21 mouse cellular contexts compared by ENCODE assay signal in the genomic region with DNA sequence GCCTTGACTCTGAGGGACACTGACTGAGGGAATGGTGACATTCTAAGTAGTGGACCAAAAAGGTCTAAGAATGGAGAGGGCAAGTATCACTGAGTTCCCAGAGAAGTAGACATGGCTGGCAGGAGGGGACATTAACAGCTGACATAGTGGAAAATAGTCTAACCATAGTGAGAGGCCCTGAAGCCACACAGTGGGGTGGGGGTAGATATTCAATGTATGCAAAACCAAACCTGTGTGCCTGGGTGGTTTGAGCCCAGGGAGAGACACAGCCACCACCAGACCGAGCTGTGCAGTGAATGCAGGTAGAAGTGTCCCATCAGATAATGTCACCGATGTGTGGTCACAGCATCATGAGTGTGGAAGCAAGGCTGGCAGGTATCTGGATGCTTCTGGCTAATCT. TPM values are rescaled to one million over a fixed set of nuclear protein-coding genes. Genes with fewer than 3 reads are reported as not detected.
DNase-seq lines count a peak whose midpoint lies in the region; ATAC-seq and TF ChIP-seq lines count a peak whose summit lies in the region.
"Had no signal": no experiment of that assay in that cellular context is flagged by ENCODE, and none has a peak within 500 bp of the region (broad histone marks: within the 10 kb centered on the region; RNA-seq: fewer than 3 reads in every experiment).

No protein-coding gene starts in this region.

- no peak overlapping the region for H3K4me2 ChIP-seq in CH12.LX (ENCODE audit: insufficient read depth, low read depth, poor library complexity, severe bottlenecking)
- no peak overlapping the region for H3K4me2 ChIP-seq in midbrain, embryonic 14.5 days (ENCODE audit: low read length)
- H3K4me2 ChIP-seq: embryonic facial prominence, embryonic 13.5 days; embryonic facial prominence, embryonic 15.5 days; forebrain, embryonic 13.5 days had no signal

- H3K9me3 ChIP-seq in CH12.LX (replicated peaks; ENCODE audit: low read length), result no peaks in the 10 kb centered on the region
- no peaks in the 10 kb centered on the region for H3K9me3 ChIP-seq in midbrain, embryonic 14.5 days (ENCODE audit: control insufficient read depth, low read length)
- no peaks in the 10 kb centered on the region for H3K9me3 ChIP-seq in forebrain, embryonic 10.5 days
- H3K9me3 ChIP-seq: embryonic facial prominence, embryonic 13.5 days; embryonic facial prominence, embryonic 15.5 days; forebrain, embryonic 13.5 days had no signal

- peaks cover 9 to 12% of the 10 kb centered on the region in 2 experiments for H3K4me1 ChIP-seq in CH12.LX (ENCODE audit: control insufficient read depth in 1 of 2, insufficient read depth in 2 of 2)
- peaks cover 7% of the 10 kb centered on the region; the same call in 1 of the 2 replicates for H3K4me1 ChIP-seq in midbrain, embryonic 14.5 days (ENCODE audit: control insufficient read depth, insufficient read depth, low read length)
- H3K4me1 ChIP-seq in forebrain, embryonic 10.5 days, result peaks cover 25% of the 10 kb centered on the region
- H3K4me1 ChIP-seq: embryonic facial prominence, embryonic 15.5 days had no signal

- no peak for TF ChIP-seq RAD21 in CH12.LX (IDR thresholded peaks at IDR 0.05; ENCODE audit: low read depth, low read length)

- dilution Hi-C loops in CH12.LX (cut with MboI; ENCODE audit: extremely low pct_ligation_motif_present, extremely low pct_unique_long_range_greater_than_20kb, low sequenced_read_pairs), result no loop called here

- no peak for TF ChIP-seq CTCF in CH12.LX (conservative IDR thresholded peaks at IDR 0.05 in 1 of 2, IDR thresholded peaks at IDR 0.05 in 1 of 2; ENCODE audit: low read depth in 2 of 2, low read length in 2 of 2)

- in situ Hi-C loops in CH12.LX (cut with MboI; ENCODE audit: low pct_ligation_motif_present, low pct_unique_long_range_greater_than_20kb, low sequenced_read_pairs), result loop anchor here (25.0 kb wide), 1 partner anchor 565 kb away; the partner anchor contains the start of gene Tada1

- H3K9ac ChIP-seq in CH12.LX (ENCODE audit: insufficient read depth, low read depth), result no peak overlapping the region
- no peak overlapping the region for H3K9ac ChIP-seq in midbrain, embryonic 14.5 days (replicated peaks; ENCODE audit: low read length)
- H3K9ac ChIP-seq: embryonic facial prominence, embryonic 13.5 days; embryonic facial prominence, embryonic 15.5 days; forebrain, embryonic 13.5 days had no signal

- no peak for ATAC-seq in midbrain, embryonic 14.5 days (ENCODE audit: low FRiP score, low TSS enrichment)
- no peak for ATAC-seq in monocyte, adult 5-6 weeks (replicated peaks; ENCODE audit: insufficient number of reproducible peaks, low FRiP score, low TSS enrichment, poor library complexity, severe bottlenecking)
- ATAC-seq: forebrain, embryonic 13.5 days; forebrain, embryonic 16.5 days had no signal

- H3K27ac ChIP-seq in CH12.LX (ENCODE audit: insufficient read depth, low read depth), result no peak overlapping the region
- H3K27ac ChIP-seq in midbrain, embryonic 14.5 days (replicated peaks; ENCODE audit: low read depth, low read length), result no peak overlapping the region
- H3K27ac ChIP-seq in forebrain, embryonic 10.5 days, result no peak overlapping the region
- H3K27ac ChIP-seq: embryonic facial prominence, embryonic 13.5 days; embryonic facial prominence, embryonic 15.5 days; forebrain, embryonic 13.5 days had no signal

- H3K36me3 ChIP-seq in CH12.LX (replicated peaks in 1 of 2; ENCODE audit: control insufficient read depth in 1 of 2, insufficient read depth in 1 of 2, low read length in 1 of 2), result no peaks in the 10 kb centered on the region
- no peaks in the 10 kb centered on the region for H3K36me3 ChIP-seq in midbrain, embryonic 14.5 days (ENCODE audit: control insufficient read depth, insufficient read depth, low read length)
- no peaks in the 10 kb centered on the region for H3K36me3 ChIP-seq in forebrain, embryonic 10.5 days (replicated peaks)
- H3K36me3 ChIP-seq: embryonic facial prominence, embryonic 13.5 days; embryonic facial prominence, embryonic 15.5 days had no signal

- no peaks in the 10 kb centered on the region for H3K79me2 ChIP-seq in CH12.LX (replicated peaks; ENCODE audit: control insufficient read depth, extremely low read depth, insufficient read depth, poor library complexity, severe bottlenecking)

- 96% methylated on average over 2 of the region's 2 CpGs for WGBS in midbrain, embryonic 14.5 days
- WGBS in forebrain, embryonic 10.5 days, result 89% methylated on average over 2 of the region's 2 CpGs

- peak; percentile 62 for DNase-seq in CD4-positive helper T cell, adult 2 months (ENCODE audit: low read depth, low spot score)
- peak; percentile 47 for DNase-seq in CD4-positive, CD25-positive, alpha-beta regulatory T cell, adult 2 months (ENCODE audit: low read depth, low spot score)
- peak; percentile 13 for DNase-seq in CH12.LX (ENCODE audit: extremely low read depth)
- peak; percentile 68 for DNase-seq in induced T-regulatory cell, adult 2 months (ENCODE audit: low read depth)
- DNase-seq in midbrain, embryonic 14.5 days, result no peak
- no peak for DNase-seq in forebrain, embryonic 10.5 days (ENCODE audit: extremely low spot score, low spot score)
- DNase-seq in embryo, embryonic 11 days, result no peak
- DNase-seq: adrenal gland, adult 8-10 months; adrenal gland, postnatal 14 days; adrenal gland, postnatal 36 days; cerebellum, adult 11-12 months; cerebellum, adult 2 months; cerebellum, adult 9-10 months; cerebellum, postnatal 10 days; cerebellum, postnatal 25 days had no signal

- peak; percentile 37; the same call in 1 of the 2 replicates for TF ChIP-seq EP300 in CH12.LX (IDR thresholded peaks at IDR 0.05; ENCODE audit: low read length)

- H3K4me3 ChIP-seq in CH12.LX (replicated peaks in 1 of 3; ENCODE audit: low read depth in 2 of 3, low read length in 2 of 3, poor library complexity in 1 of 3), result no peak overlapping the region
- H3K4me3 ChIP-seq in midbrain, embryonic 14.5 days (replicated peaks; ENCODE audit: low read depth, low read length), result no peak overlapping the region
- H3K4me3 ChIP-seq in forebrain, embryonic 10.5 days, result no peak overlapping the region
- H3K4me3 ChIP-seq: embryonic facial prominence, embryonic 13.5 days; embryonic facial prominence, embryonic 15.5 days; erythroblast, embryonic 14.5 days; forebrain, embryonic 13.5 days had no signal

- no peaks in the 10 kb centered on the region for H3K27me3 ChIP-seq in CH12.LX (replicated peaks)
- H3K27me3 ChIP-seq in midbrain, embryonic 14.5 days (ENCODE audit: control insufficient read depth, insufficient read depth, low read length), result peaks cover 19% of the 10 kb centered on the region
- H3K27me3 ChIP-seq in forebrain, embryonic 10.5 days (ENCODE audit: poor library complexity, severe bottlenecking), result peaks cover 92% of the 10 kb centered on the region

- TF ChIP-seq POLR2A in CH12.LX (IDR thresholded peaks at IDR 0.05; ENCODE audit: low read depth, low read length), result no peak

TF ChIP-seq in CH12.LX, 34 proteins besides CTCF, POLR2A, EP300 and RAD21:
- 0 out of 2 replicates have a peak, but pooled peaks have one; percentile 18 for TF ChIP-seq BHLHE40 (IDR thresholded peaks at IDR 0.05; ENCODE audit: low read depth, low read length)
- TF ChIP-seq IRF4 (IDR thresholded peaks at IDR 0.05; ENCODE audit: low read depth, low read length), result 0 out of 2 replicates have a peak, but pooled peaks have one; percentile 11
- TF ChIP-seq HCFC1 (IDR thresholded peaks at IDR 0.05; ENCODE audit: low read depth, low read length), result no peak
- 0 out of 2 replicates have a peak, but pooled peaks have one; percentile 10 for TF ChIP-seq MAFK (IDR thresholded peaks at IDR 0.05; ENCODE audit: insufficient replicate concordance, low read length)

RNA-seq across cellular contexts. Expression of gene Cd247, which starts 33.5 kb away (rescaled TPM):
- 2.0 and 2.2 TPM in 2 replicates for total RNA-seq in CH12.LX (2012; rRNA removed)
- not detected in 2 replicates for total RNA-seq in CH12.LX (2014; rRNA removed)
- 1.3 and 2.3 TPM in 2 replicates for polyA plus RNA-seq in CH12.LX (2012; ENCODE audit: insufficient read length, low read depth)
- 1.5 and 2.1 TPM in 2 replicates for polyA plus RNA-seq in midbrain, embryonic 14.5 days (2014; fragmentation: Nextera tagmentation; extraction: Ambion mirVana)
- polyA plus RNA-seq in forebrain, embryonic 10.5 days (2016; fragmentation: Nextera tagmentation; extraction: Ambion mirVana), result 1.2 and 1.4 TPM in 2 replicates
- total RNA-seq in monocyte, adult 5-6 weeks (2017), result 43.0 to 147 TPM (median 60.9 TPM) in 3 replicates

RNA-seq across cellular contexts. Expression of gene Creg1, which starts 58.5 kb away (rescaled TPM):
- total RNA-seq in CH12.LX (2012; rRNA removed) (22.3 and 23.3 TPM in 2 replicates), CH12.LX (2014; rRNA removed) (44.3 and 56.6 TPM in 2 replicates)
- 38.2 and 49.1 TPM in 2 replicates for polyA plus RNA-seq in CH12.LX (2012; ENCODE audit: insufficient read length, low read depth)
- 24.7 and 31.8 TPM in 2 replicates for polyA plus RNA-seq in midbrain, embryonic 14.5 days (2014; fragmentation: Nextera tagmentation; extraction: Ambion mirVana)
- 33.7 and 34.3 TPM in 2 replicates for polyA plus RNA-seq in forebrain, embryonic 10.5 days (2016; fragmentation: Nextera tagmentation; extraction: Ambion mirVana)
- 97.4 to 180 TPM (median 175 TPM) in 3 replicates for total RNA-seq in monocyte, adult 5-6 weeks (2017)

Comparison
In these comparisons a context has a peak if more than half of its experiments do, and no peak if none do; other contexts are left out.
1. DNase-seq: peak in CD4-positive helper T cell, adult 2 months (single experiment), CD4-positive, CD25-positive, alpha-beta regulatory T cell, adult 2 months (single experiment), CH12.LX (single experiment) and induced T-regulatory cell, adult 2 months (single experiment); none in midbrain, embryonic 14.5 days (single experiment), forebrain, embryonic 10.5 days (single experiment) and embryo, embryonic 11 days (single experiment).